Mouse (Mus musculus) erythroid progenitor cell, adult 5-6 weeks (primary cell): Measurements from ENCODE around the gene Vrk2. TPM values are rescaled to one million over a fixed set of nuclear protein-coding genes. Genes with fewer than 3 reads are reported as not detected.

Experiments used
- ATAC-seq: replicated peaks from 2 replicates; pipeline ENCODE4 v1.8.0; 2016; ENCODE audit warnings: moderate number of reproducible peaks, mild to moderate bottlenecking, moderate TSS enrichment, inconsistent platforms; ENCODE audit not compliant: poor library complexity, low FRiP score, severe bottlenecking
- total RNA-seq, 2 experiments: library from RNA; stranded (forward) in 1 of 2; stranded (reverse) in 1 of 2; fragments of 150-400 nt in 1 of 2; fragments of 186-747, 209-891 nt in 1 of 2; gene quantifications; 2 replicates each; pipeline versions ENCODE4 v1.2.3 to v1.2.4; 2015 to 2017; ENCODE audit warnings: low replicate concordance in 2 of 2

Vrk2 gene
- total RNA-seq, 2 experiments from 2014 or later = 56.1 to 81.3 TPM

DNA sequence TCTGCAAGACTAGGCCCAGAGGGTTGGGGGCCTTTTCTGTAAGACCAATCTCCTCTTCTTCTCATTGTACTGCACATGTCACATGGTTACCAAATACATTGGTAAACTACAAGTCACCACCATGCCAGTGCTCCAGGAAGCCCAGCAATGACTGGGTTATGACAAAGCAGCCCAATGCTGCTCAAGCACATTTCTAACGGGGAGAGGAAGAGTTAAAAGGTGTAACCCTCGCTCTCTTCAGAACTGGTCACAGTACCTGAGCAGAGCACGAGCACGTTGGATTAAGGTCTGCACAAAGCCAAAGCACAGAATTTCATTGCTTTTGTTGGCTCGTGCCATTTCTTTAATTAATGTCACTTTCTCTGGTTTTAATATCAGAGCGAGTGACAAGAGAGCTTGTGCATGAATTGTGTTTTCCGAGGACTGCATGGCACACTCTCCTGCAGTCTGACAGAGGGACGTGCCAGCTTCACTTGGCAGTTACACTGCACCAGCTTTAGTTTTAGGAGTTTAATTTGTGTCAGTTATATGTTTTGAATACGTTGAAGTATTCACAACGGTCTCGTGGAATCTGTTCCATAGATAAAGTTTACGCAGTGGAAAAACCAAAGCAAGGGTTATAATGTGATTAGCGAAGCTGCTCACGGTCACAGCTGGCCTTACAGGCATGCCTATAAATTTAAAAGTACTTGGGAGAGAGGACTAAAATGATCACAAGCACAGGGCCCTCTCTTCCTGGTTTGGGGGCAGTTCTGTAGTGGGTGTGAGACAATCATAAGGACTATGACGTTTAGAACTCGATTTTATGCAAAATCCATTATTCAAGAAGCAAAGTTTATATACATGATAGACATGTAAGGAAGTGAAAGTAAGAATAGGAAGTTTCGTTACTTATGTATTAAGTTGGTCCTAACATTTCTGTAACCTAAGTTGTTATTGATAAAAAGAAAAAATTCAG lies 8.1 kb downstream of the Vrk2 start:
- ATAC-seq = no peak

- peak; percentile 84 for ATAC-seq
Measured at GRCm38 (mm10) chr11:26551551-26551950, 42.2 kb downstream of the Vrk2 start.

DNA sequence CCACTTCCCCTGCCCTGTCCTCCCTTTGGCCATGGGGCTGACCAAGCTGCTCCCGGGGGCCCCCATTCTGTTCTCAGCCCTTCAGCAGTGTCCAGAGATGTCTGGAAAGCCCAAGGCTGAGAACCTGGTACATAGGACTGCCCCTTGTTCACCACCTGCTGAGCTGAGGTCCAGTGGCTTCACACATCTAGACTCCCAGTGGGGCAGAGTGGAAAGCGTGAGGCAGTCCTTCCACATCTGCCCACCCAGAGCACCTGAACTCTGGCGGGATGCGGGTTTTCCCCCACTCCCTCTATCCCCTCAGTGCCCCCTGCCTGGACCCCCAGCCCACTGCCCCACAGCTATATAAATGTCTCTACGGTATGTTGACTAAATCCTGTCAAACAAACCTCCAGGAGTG lies 56.0 kb downstream of the Vrk2 start:
- no peak for ATAC-seq

- ATAC-seq = peak; percentile 94
Measured at GRCm38 (mm10) chr11:26533828-26534119, 60.0 kb downstream of the Vrk2 start.

DNA sequence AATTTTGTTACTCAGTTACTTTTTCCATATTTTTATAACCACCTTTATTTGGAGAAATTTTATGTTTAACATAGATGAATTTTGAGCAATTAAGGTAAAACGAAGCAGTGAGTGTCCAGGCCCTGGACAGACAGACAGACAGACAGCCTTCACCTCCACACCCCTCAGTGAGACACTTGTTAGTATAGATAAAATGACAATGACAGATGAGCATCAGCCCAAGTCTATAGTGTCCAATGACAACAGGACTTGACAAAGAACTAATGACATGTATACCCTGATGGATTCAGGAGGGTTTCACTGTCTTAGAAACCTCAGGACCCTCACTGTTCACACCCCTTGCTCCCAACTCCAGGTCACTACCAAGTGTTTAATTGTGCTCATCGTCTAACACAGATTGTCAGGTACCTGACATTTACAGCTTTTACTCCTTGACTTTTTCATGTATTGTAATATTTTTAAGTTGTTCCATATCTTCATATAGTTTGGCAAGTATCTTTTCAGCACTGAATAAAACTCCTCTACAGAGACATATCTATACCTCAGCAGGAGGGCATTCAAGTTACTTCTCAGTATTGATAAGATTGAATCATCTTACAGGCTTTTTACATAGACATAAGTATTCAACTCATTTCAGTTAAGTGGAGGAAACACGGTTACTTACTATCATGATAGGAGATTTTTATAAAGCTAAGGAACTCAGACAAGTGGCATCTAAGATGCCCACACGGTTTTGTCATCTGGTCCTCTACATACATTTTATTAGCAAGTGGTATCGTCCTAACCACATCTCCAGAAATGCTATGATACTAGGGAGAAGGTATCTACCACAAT lies 60.6 kb downstream of the Vrk2 start:
- ATAC-seq = peak; percentile 69

DNA sequence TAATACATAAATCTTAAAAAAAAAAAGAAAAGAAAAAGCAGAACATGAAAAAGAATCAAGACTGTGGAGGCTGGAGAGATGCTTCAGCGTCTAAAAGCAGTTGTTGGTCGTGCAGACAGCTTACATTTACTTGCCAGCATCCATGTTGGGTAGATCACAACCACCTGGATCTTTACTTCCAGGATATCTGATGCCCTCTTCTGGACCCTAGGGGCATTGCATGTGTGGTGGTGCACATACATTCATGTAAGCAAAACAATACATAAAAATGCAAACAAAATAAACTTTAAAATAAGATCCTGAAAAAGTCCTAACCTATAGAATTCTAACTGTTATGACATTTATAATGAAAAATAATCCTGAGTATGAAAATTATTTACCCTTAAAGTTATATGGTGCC lies 66.9 kb downstream of the Vrk2 start:
- ATAC-seq = no peak; the same call in 1 of the 2 replicates

GRCm38 (mm10) chr11:26518991-26519390 lies 74.8 kb downstream of the Vrk2 start:
- ATAC-seq = no peak

DNA sequence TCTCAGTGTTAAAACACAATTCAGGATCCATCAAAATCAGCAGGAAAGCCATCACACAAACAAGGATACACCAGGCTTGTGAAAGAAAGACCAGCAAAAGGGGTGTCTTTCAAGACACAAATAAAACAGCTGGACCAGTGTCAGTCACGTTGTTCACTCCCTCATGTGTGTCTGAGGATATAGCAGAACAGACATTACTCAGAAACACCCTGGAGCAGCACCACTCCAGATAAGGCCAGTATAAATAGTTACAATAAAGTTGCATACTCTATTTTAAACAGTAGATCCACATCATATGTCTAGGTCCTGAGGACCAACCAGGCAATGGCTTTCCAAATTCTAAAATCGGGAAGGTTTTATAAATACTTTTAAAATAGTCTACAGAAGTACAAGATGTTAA lies 77.7 kb downstream of the Vrk2 start:
- ATAC-seq = no peak

DNA sequence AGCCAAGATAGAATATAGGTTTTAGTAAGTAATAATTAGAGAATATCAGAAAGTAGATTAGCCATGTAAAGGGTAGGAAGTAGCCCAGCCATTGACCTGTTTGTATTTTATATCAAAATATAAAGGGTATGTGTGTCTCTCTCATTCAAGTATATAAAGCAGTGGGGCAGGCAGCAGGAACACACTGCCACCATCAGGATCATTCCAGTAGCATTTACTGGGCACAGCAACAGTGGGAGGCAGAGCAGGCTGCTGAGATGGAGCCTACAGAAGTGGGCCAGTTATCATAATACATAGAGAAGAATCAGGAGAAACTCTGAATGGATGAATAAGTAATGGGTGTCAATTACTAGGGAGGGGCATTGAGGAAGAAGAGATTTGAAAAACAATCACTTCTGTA lies 80.1 kb downstream of the Vrk2 start:
- ATAC-seq = no peak

DNA sequence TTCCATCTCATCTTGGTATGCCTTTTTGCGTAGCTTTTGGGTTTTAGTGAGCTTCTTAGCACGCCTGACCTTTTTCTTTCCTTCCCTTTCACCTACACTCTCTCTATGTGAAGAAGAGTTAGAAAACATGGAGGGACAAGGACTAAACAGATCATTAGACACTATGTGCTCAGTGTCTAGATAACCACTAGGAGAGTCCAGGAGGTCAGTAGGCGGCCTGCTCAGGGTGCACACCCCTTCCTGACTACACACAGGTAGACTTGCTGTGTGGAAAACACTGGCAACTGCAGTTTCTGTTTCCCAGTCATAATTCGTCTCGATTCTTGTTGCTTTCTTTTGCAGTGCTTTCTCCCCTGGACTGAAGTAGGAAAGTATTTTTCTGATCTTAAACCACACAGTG lies 97.8 kb downstream of the Vrk2 start:
- ATAC-seq = no peak

DNA sequence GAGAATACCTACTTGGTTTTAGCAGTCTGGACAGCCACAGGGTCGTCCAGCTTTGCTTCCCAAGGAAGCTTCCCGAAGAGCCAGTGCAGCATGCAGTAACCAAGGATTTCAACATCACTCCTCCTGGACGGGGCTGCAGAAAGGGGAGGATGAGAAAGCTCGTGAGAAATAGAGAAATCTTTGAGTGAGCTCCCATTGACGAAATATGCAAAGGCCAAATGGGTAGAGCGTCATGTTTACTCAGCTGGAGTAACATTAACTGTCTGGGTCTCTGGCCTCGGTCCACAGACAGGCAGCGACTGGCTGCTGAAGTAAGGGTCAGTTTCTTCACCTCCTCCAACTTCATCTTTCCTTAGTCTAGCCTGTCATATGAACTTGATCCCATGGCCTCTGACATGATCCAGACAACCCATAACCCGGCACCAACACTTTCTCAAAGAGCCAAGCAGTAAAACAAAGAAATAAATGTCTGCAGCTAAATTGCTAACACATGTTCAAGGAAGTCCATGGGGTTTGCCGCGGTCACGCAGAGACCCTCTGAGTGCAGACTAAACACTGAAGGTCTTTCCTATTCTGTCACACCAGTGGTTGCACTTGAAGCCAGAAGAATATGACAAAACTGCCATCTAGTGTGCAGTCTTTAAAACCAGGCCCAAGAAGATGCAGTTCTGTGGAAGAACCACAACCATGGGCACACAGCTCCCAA lies 103.9 kb downstream of the Vrk2 start:
- ATAC-seq = no peak

- ATAC-seq = no peak
Measured at GRCm38 (mm10) chr11:26481691-26482242, 112.0 kb downstream of the Vrk2 start.

DNA sequence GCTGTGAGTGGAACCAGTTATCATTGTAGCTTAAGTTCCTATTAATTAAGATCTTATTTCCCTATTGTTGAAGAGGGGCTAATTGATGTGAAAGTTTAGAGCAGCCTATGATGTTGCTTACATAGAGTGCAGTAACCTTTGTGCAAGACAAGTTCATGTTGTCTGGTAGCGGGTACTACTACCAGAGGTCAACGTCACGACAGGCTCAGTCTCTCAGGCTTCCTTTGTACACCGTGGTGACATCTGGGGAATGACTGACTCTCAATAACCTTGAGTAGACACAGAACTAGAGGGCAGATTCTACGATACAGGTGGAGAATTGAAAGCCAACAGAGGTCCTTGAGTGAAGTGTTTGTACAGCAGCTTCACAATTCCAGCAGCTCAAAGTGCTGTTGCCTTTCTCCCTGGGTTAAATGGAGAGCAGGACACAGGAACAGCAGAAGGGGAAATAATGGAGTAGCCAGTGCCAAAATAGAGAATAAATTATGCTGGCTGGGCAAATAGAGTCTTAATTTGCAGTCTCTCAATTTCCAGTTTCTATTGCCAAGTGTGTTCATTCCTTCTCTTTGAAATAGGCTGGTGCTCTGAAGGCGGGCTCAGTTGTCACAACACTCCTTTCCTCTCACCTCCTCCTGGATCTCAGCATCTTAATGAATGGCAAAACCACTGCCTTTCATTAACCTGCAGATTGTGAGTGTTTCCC lies 116.6 kb downstream of the Vrk2 start:
- no peak for ATAC-seq

- no peak for ATAC-seq
Measured at GRCm38 (mm10) chr11:26454081-26454480, 139.7 kb downstream of the Vrk2 start.

- no peak for ATAC-seq
Measured at GRCm38 (mm10) chr11:26452693-26453092, 141.1 kb downstream of the Vrk2 start.

DNA sequence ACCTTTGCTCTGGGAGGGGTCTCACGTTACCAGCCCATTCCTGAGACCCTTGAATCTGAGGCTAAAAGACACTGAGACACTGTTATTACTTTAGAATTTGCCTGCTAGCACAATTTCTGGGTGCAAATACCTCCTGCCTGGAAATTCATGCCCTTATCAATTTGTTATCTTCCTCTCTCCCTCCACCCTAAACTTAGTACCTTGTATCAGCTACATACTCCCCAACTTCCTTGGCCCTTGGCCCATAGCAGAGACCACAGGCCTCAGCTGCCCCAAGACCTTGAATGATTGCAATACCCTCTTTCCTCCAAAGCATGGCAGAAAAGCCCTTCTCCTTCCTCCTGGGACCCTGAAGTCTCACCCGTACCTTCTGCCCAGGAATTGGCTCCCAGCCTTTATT lies 142.6 kb downstream of the Vrk2 start:
- ATAC-seq = peak; percentile 56

- ATAC-seq = no peak
Measured at GRCm38 (mm10) chr11:26450636-26451035, 143.2 kb downstream of the Vrk2 start.

- ATAC-seq = peak; percentile 85
Measured at GRCm38 (mm10) chr11:26449789-26450188, 144.0 kb downstream of the Vrk2 start.

DNA sequence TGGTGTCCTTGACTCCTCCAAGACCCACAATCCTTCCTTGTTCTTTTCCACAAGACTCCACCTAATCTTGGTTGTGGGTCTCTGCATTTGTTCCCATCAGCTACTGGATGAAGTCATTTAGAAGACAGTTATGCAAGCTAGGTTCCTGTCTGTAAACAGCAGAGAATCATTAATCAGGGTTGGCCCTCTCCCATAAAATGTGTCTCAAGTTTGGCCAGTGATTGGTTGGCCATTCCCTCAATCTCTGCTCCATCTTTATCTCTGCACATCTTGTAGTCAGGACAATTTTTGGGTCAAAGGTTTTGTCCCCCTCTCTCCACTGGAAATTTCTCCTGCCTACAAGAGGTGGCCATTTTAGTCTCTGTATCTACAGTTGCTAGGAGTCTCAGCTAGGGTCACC lies 149.4 kb downstream of the Vrk2 start:
- ATAC-seq = no peak

- no peak for ATAC-seq
Measured at GRCm38 (mm10) chr11:26441121-26441520, 152.7 kb downstream of the Vrk2 start.
